Mouse (Mus musculus): ENCODE measurements around the gene Fam76a.

GRCm38 (mm10) chr4:132883561-132884063 lies 38.7 kb downstream of the Fam76a start:
- TF ChIP-seq ZNF384 (IDR thresholded peaks at IDR 0.05; ENCODE audit: low read depth, low read length), result no peak
- TF ChIP-seq MAFK (IDR thresholded peaks at IDR 0.05; ENCODE audit: insufficient read depth, low read depth, low read length), result no peak
- no peak for TF ChIP-seq HCFC1 (IDR thresholded peaks at IDR 0.05; ENCODE audit: borderline replicate concordance, insufficient read depth, low read length)
- no peak for TF ChIP-seq CHD2 (IDR thresholded peaks at IDR 0.05; ENCODE audit: low read depth, low read length)
- TF ChIP-seq ZC3H11A (IDR thresholded peaks at IDR 0.05; ENCODE audit: borderline replicate concordance, low read depth, low read length), result no peak
